Mouse (Mus musculus) limb, embryonic 12.5 days (tissue): ENCODE measurements around the gene Mttp. TPM values are rescaled to one million over a fixed set of nuclear protein-coding genes. Genes with fewer than 3 reads are reported as not detected.

ENCODE experiments used
- ATAC-seq: fragments of 200-750 bp; cut with Nextera tagmentation; 2 replicates; pipeline ENCODE4 v1.8.0; 2017; ENCODE audit warnings: low read depth, moderate TSS enrichment; ENCODE audit not compliant: insufficient number of reproducible peaks, insufficient read depth, low FRiP score, low TSS enrichment
- H3K27ac ChIP-seq: fragments of 300-500 bp; sonication (generic); 2 replicates; pipeline ENCODE4 v1.5.1; 2016; ENCODE audit warnings: mild to moderate bottlenecking, moderate library complexity
- H3K27me3 ChIP-seq: fragments of 300-500 bp; sonication (generic); 2 replicates; pipeline ENCODE4 v1.6.1; 2016; ENCODE audit warnings: mild to moderate bottlenecking, moderate library complexity
- H3K36me3 ChIP-seq: fragments of 300-500 bp; sonication (generic); 2 replicates; pipeline ENCODE4 v1.6.1; 2016; ENCODE audit warnings: mild to moderate bottlenecking, moderate library complexity
- H3K4me1 ChIP-seq: fragments of 300-500 bp; sonication (generic); replicated peaks from 2 replicates; pipeline ENCODE4 v1.6.1; 2016
- H3K4me2 ChIP-seq: fragments of 300-500 bp; sonication (generic); 2 replicates; pipeline ENCODE4 v1.6.1; 2016; ENCODE audit warnings: mild to moderate bottlenecking, moderate library complexity
- H3K4me3 ChIP-seq: fragments of 300-500 bp; sonication (generic); replicated peaks from 2 replicates; pipeline ENCODE4 v1.5.1; 2016; ENCODE audit warnings: mild to moderate bottlenecking
- H3K9ac ChIP-seq: fragments of 300-500 bp; sonication (generic); replicated peaks from 2 replicates; pipeline ENCODE4 v1.6.1; 2016; ENCODE audit warnings: mild to moderate bottlenecking, moderate library complexity
- H3K9me3 ChIP-seq: fragments of 300-500 bp; sonication (generic); 2 replicates; pipeline ENCODE4 v1.6.1; 2016; ENCODE audit warnings: mild to moderate bottlenecking, moderate library complexity
- WGBS: fragments of 180-500 bp; shearing (Covaris S2); methylation state at CpG from one replicate; pipeline ENCODE4 v1.1.7; 2016; 5-methylcytosine and 5-hydroxymethylcytosine counted together
- polyA plus RNA-seq: library from polyadenylated mRNA; unstranded; fragments of >200 nt; fragmentation: Nextera tagmentation; extraction: Ambion mirVana; gene quantifications from 2 replicates; pipeline ENCODE4 v1.2.1, GENCODE M21; 2016

The Mttp gene
- polyA plus RNA-seq, 1 experiment from 2014 or later, result 8.9 TPM

GRCm38 (mm10) chr3:138110910-138111782 is 33.6 kb downstream of the Mttp start:
- WGBS, result 89% methylated on average over 19 of the region's 19 CpGs
- ATAC-seq, result no peak
- Histone ChIP-seq H3K4me3 (no peak overlapping the region), H3K27me3 (no peaks in the 10 kb centered on the region), H3K9ac (no peak overlapping the region), H3K27ac (no peak overlapping the region), H3K4me2 (no peak overlapping the region), H3K9me3 (no peaks in the 10 kb centered on the region), H3K4me1 (no peaks in the 10 kb centered on the region), H3K36me3 (no peaks in the 10 kb centered on the region)

GRCm38 (mm10) chr3:138106887-138107286 is 37.9 kb downstream of the Mttp start:
- ATAC-seq, result no peak
- Histone ChIP-seq H3K27me3 (no peaks in the 10 kb centered on the region), H3K9me3 (no peaks in the 10 kb centered on the region), H3K4me1 (no peaks in the 10 kb centered on the region), H3K27ac (no peak overlapping the region), H3K9ac (no peak overlapping the region), H3K36me3 (no peaks in the 10 kb centered on the region), H3K4me2 (no peak overlapping the region), H3K4me3 (no peak overlapping the region)
- WGBS, result 91% methylated on average over 10 of the region's 10 CpGs

- Histone ChIP-seq H3K4me2 (no peak overlapping the region), H3K9me3 (no peaks in the 10 kb centered on the region), H3K27ac (no peak overlapping the region), H3K9ac (no peak overlapping the region), H3K27me3 (no peaks in the 10 kb centered on the region), H3K36me3 (no peaks in the 10 kb centered on the region), H3K4me3 (no peak overlapping the region), H3K4me1 (no peaks in the 10 kb centered on the region)
- 75% methylated on average over 5 of the region's 5 CpGs for WGBS
- ATAC-seq, result no peak
Measured at GRCm38 (mm10) chr3:138105056-138105455, 39.7 kb downstream of the Mttp start.

GRCm38 (mm10) chr3:138103690-138104089 is 41.1 kb downstream of the Mttp start:
- 95% methylated on average over 4 of the region's 4 CpGs for WGBS
- Histone ChIP-seq H3K4me1 (no peaks in the 10 kb centered on the region), H3K36me3 (no peaks in the 10 kb centered on the region), H3K9ac (no peak overlapping the region), H3K27me3 (no peaks in the 10 kb centered on the region), H3K9me3 (no peaks in the 10 kb centered on the region), H3K4me2 (no peak overlapping the region), H3K27ac (no peak overlapping the region), H3K4me3 (no peak overlapping the region)
- no peak for ATAC-seq

- H3K4me3 ChIP-seq, result no peak overlapping the region
- 88% methylated on average over 4 of the region's 4 CpGs for WGBS
- ATAC-seq, result no peak
- no peaks in the 10 kb centered on the region for H3K27me3 ChIP-seq
- H3K27ac ChIP-seq, result no peak overlapping the region
- H3K9me3 ChIP-seq, result no peaks in the 10 kb centered on the region
- no peaks in the 10 kb centered on the region for H3K4me1 ChIP-seq
- H3K4me2 ChIP-seq, result no peak overlapping the region
- H3K9ac ChIP-seq, result no peak overlapping the region
- H3K36me3 ChIP-seq, result no peaks in the 10 kb centered on the region
Measured at GRCm38 (mm10) chr3:138101936-138102335, 42.8 kb downstream of the Mttp start.

- H3K27ac ChIP-seq, result no peak overlapping the region
- no peak for ATAC-seq
Measured at GRCm38 (mm10) chr3:138097718-138098117, 47.0 kb downstream of the Mttp start.

GRCm38 (mm10) chr3:138096263-138097028 is 48.3 kb downstream of the Mttp start:
- Histone ChIP-seq H3K4me1 (no peaks in the 10 kb centered on the region), H3K9ac (no peak overlapping the region), H3K4me3 (no peak overlapping the region), H3K27ac (no peak overlapping the region), H3K36me3 (no peaks in the 10 kb centered on the region), H3K9me3 (no peaks in the 10 kb centered on the region), H3K27me3 (no peaks in the 10 kb centered on the region), H3K4me2 (no peak overlapping the region)
- ATAC-seq, result no peak
- 90% methylated on average over 19 of the region's 19 CpGs for WGBS

More at GRCm38 (mm10) chr3:138097718-138098117, 47.0 kb downstream of the Mttp start:
- H3K36me3 ChIP-seq, result no peaks in the 10 kb centered on the region
- no peak overlapping the region for H3K9ac ChIP-seq
- no peak overlapping the region for H3K4me3 ChIP-seq
- WGBS, result 79% methylated on average over 1 of the region's 1 CpGs
- H3K27me3 ChIP-seq, result no peaks in the 10 kb centered on the region
- no peaks in the 10 kb centered on the region for H3K4me1 ChIP-seq
- no peaks in the 10 kb centered on the region for H3K9me3 ChIP-seq
- H3K4me2 ChIP-seq, result no peak overlapping the region

- Histone ChIP-seq H3K9me3 (no peaks in the 10 kb centered on the region), H3K4me2 (no peak overlapping the region), H3K9ac (no peak overlapping the region), H3K4me3 (no peak overlapping the region), H3K27me3 (no peaks in the 10 kb centered on the region), H3K4me1 (no peaks in the 10 kb centered on the region), H3K36me3 (no peaks in the 10 kb centered on the region), H3K27ac (no peak overlapping the region)
- ATAC-seq, result no peak
- 83% methylated on average over 10 of the region's 10 CpGs for WGBS
Measured at GRCm38 (mm10) chr3:138095718-138096117, 49.0 kb downstream of the Mttp start.

GRCm38 (mm10) chr3:138095301-138095700 is 49.5 kb downstream of the Mttp start:
- WGBS, result 82% methylated on average over 3 of the region's 3 CpGs
- H3K27me3 ChIP-seq, result no peaks in the 10 kb centered on the region
- H3K36me3 ChIP-seq, result no peaks in the 10 kb centered on the region
- no peaks in the 10 kb centered on the region for H3K4me1 ChIP-seq
- H3K27ac ChIP-seq, result no peak overlapping the region
- ATAC-seq, result no peak
- no peaks in the 10 kb centered on the region for H3K9me3 ChIP-seq
- no peak overlapping the region for H3K9ac ChIP-seq
- H3K4me2 ChIP-seq, result no peak overlapping the region
- H3K4me3 ChIP-seq, result no peak overlapping the region

- WGBS, result 83% methylated on average over 4 of the region's 4 CpGs
- H3K9ac ChIP-seq, result no peak overlapping the region
- H3K4me2 ChIP-seq, result no peak overlapping the region
- no peaks in the 10 kb centered on the region for H3K36me3 ChIP-seq
- H3K27me3 ChIP-seq, result no peaks in the 10 kb centered on the region
- H3K4me1 ChIP-seq, result no peaks in the 10 kb centered on the region
- no peak overlapping the region for H3K27ac ChIP-seq
- ATAC-seq, result no peak
- no peaks in the 10 kb centered on the region for H3K9me3 ChIP-seq
- H3K4me3 ChIP-seq, result no peak overlapping the region
Measured at GRCm38 (mm10) chr3:138083896-138084295, 60.9 kb downstream of the Mttp start.

GRCm38 (mm10) chr3:138083073-138083637 is 61.6 kb downstream of the Mttp start:
- H3K4me3 ChIP-seq, result no peak overlapping the region
- H3K9ac ChIP-seq, result no peak overlapping the region
- H3K4me2 ChIP-seq, result no peak overlapping the region
- H3K27ac ChIP-seq, result no peak overlapping the region
- H3K4me1 ChIP-seq, result no peaks in the 10 kb centered on the region
- H3K9me3 ChIP-seq, result no peaks in the 10 kb centered on the region
- no peak for ATAC-seq
- H3K27me3 ChIP-seq, result no peaks in the 10 kb centered on the region
- WGBS, result 82% methylated on average over 1 of the region's 1 CpGs
- no peaks in the 10 kb centered on the region for H3K36me3 ChIP-seq
